Mouse (Mus musculus) liver, adult 2 months (tissue): ENCODE measurements around the gene 4930539E08Rik. TPM values are rescaled to one million over a fixed set of nuclear protein-coding genes. Genes with fewer than 3 reads are reported as not detected.

Experiments used
- DNase-seq: peaks from one replicate; pipeline ENCODE4 v3.0.0-alpha.2; 2011; ENCODE audit warnings: low read depth, low spot score; ENCODE audit errors: extremely low read depth
- H3K27ac ChIP-seq: fragments of 200-500 bp; replicated peaks from 2 replicates; pipeline ENCODE4 v1.5.1; 2012; ENCODE audit warnings: low read depth, mild to moderate bottlenecking, control low read depth, inconsistent platforms, low read length; ENCODE audit not compliant: insufficient read depth
- H3K27me3 ChIP-seq: fragments of 200-500 bp; 2 replicates; pipeline ENCODE4 v1.6.1; 2012; ENCODE audit warnings: mild to moderate bottlenecking, moderate library complexity, low read length, inconsistent platforms; ENCODE audit not compliant: control insufficient read depth, insufficient read depth
- H3K36me3 ChIP-seq: fragments of 200-500 bp; 2 replicates; pipeline ENCODE4 v1.6.1; 2012; ENCODE audit warnings: low read length, inconsistent platforms; ENCODE audit not compliant: control insufficient read depth, insufficient read depth
- H3K4me1 ChIP-seq: fragments of 200-500 bp; 2 replicates; pipeline ENCODE4 v1.6.1; 2011; ENCODE audit warnings: low read length; ENCODE audit not compliant: control insufficient read depth, insufficient read depth
- H3K4me3 ChIP-seq: fragments of 200-500 bp; 2 replicates; pipeline ENCODE4 v1.5.1; 2011; ENCODE audit warnings: low read depth, mild to moderate bottlenecking, control low read depth, low read length, moderate library complexity; ENCODE audit not compliant: insufficient read depth
- H3K79me2 ChIP-seq: fragments of 200-500 bp; 2 replicates; pipeline ENCODE4 v1.6.1; 2012; ENCODE audit warnings: inconsistent platforms, mild to moderate bottlenecking, low read length, moderate library complexity; ENCODE audit not compliant: control insufficient read depth, insufficient read depth
- H3K9ac ChIP-seq: fragments of 200-500 bp; 2 replicates; pipeline ENCODE4 v1.6.1; 2012; ENCODE audit warnings: low read depth, mild to moderate bottlenecking, control low read depth, inconsistent platforms, low read length
- CTCF ChIP-seq: fragments of 200-500 bp; IDR thresholded peaks from 2 replicates; pipeline ENCODE4 v1.5.1; 2011; ENCODE audit warnings: low read depth, low read length, control low read depth
- POLR2A ChIP-seq: fragments of 200-500 bp; IDR thresholded peaks from 2 replicates; pipeline ENCODE4 v1.6.1; 2011; ENCODE audit warnings: low read length, control low read depth; ENCODE audit not compliant: insufficient read depth; ENCODE audit errors: extremely low read depth
- WGBS: fragments of 180-500 bp; shearing (Covaris S2); methylation state at CpG from one replicate; pipeline ENCODE4 v1.1.7; 2018; 5-methylcytosine and 5-hydroxymethylcytosine counted together
- polyA plus RNA-seq: library from polyadenylated mRNA; depleted of rRNA; stranded (reverse); fragments of >200 nt; gene quantifications from 2 replicates; pipeline ENCODE4 v1.2.3, GENCODE M21; 2012; rRNA removed
- total RNA-seq: library from RNA; depleted of rRNA; stranded (reverse); fragments of >200 nt; gene quantifications from 2 replicates; pipeline ENCODE4 v1.2.3, GENCODE M21; 2014; rRNA removed

The 4930539E08Rik gene
- total and polyA plus RNA-seq, 2 experiments: 0.09 to 0.10 TPM

GRCm38 (mm10) chr17:28856030-28856429, 59.1 kb downstream of the 4930539E08Rik start:
- Histone ChIP-seq H3K79me2 (no peaks in the 10 kb centered on the region), H3K27ac (no peak overlapping the region), H3K4me3 (no peak overlapping the region), H3K4me1 (no peaks in the 10 kb centered on the region), H3K9ac (no peak overlapping the region), H3K36me3 (no peaks in the 10 kb centered on the region), H3K27me3 (no peaks in the 10 kb centered on the region)
- no peak for DNase-seq
- no peak for TF ChIP-seq CTCF
- TF ChIP-seq POLR2A: no peak
- 77% methylated on average over 3 of the region's 3 CpGs for WGBS

- H3K79me2 ChIP-seq: no peaks in the 10 kb centered on the region
- 80% methylated on average over 9 of the region's 9 CpGs for WGBS
- TF ChIP-seq POLR2A (no peak), CTCF (peak; percentile 43)
- no peaks in the 10 kb centered on the region for H3K4me1 ChIP-seq
- no peaks in the 10 kb centered on the region for H3K36me3 ChIP-seq
- H3K27me3 ChIP-seq: no peaks in the 10 kb centered on the region
- no peak overlapping the region for H3K27ac ChIP-seq
- H3K9ac ChIP-seq: no peak overlapping the region
- no peak overlapping the region for H3K4me3 ChIP-seq
- peak; percentile 26 for DNase-seq
Measured at GRCm38 (mm10) chr17:28855166-28855885, 59.8 kb downstream of the 4930539E08Rik start.

- no peak for DNase-seq
- Histone ChIP-seq H3K4me3 (no peak overlapping the region), H3K4me1 (no peaks in the 10 kb centered on the region), H3K9ac (no peak overlapping the region), H3K27me3 (no peaks in the 10 kb centered on the region), H3K27ac (no peak overlapping the region), H3K79me2 (no peaks in the 10 kb centered on the region), H3K36me3 (no peaks in the 10 kb centered on the region)
- TF ChIP-seq CTCF: no peak
- no peak for TF ChIP-seq POLR2A
- 84% methylated on average over 7 of the region's 7 CpGs for WGBS
Measured at GRCm38 (mm10) chr17:28854377-28854776, 60.7 kb downstream of the 4930539E08Rik start.

GRCm38 (mm10) chr17:28850511-28850910, 64.6 kb downstream of the 4930539E08Rik start:
- Histone ChIP-seq H3K27ac (no peak overlapping the region), H3K27me3 (no peaks in the 10 kb centered on the region; the same call in 1 of the 2 replicates), H3K4me3 (no peak overlapping the region), H3K79me2 (no peaks in the 10 kb centered on the region), H3K36me3 (no peaks in the 10 kb centered on the region), H3K4me1 (no peaks in the 10 kb centered on the region), H3K9ac (no peak overlapping the region)
- 92% methylated on average over 5 of the region's 5 CpGs for WGBS
- DNase-seq: no peak
- TF ChIP-seq POLR2A (no peak), CTCF (no peak)

DNA sequence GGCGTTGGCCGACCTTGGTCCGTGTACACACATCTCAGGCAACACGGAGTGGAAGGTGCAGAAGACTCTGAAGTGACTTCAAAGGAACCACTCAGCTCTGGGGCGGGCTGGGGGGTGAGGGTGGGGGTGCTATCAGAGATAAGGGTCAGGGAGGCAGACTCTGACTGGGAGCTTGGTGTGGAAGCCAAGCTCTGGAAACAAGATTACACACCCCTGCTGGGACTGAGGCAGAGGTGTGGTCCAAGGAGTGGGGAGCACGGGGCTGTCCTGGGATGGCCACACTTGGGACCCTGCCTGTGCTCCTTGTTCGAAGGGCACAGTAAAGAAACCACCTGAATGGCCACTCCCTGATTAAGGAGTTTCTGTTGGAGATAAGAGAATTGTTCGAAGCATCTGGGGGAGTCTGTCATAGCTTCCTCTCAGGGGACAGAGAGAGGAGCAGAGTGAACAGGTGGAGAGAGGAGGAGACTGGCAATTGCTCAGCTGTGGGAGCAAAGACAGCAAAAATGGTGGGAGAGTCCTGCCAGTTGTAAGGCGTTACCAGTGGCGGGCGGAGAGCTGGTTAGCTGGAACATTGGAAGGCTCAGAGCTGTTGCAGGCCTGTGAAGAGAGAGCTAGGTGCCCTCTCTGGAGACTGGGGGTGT, 68.0 kb downstream of the 4930539E08Rik start:
- Histone ChIP-seq H3K79me2 (no peaks in the 10 kb centered on the region), H3K27ac (no peak overlapping the region), H3K27me3 (no peaks in the 10 kb centered on the region; the same call in 1 of the 2 replicates), H3K4me3 (no peak overlapping the region), H3K4me1 (no peaks in the 10 kb centered on the region), H3K9ac (no peak overlapping the region), H3K36me3 (no peaks in the 10 kb centered on the region)
- 53% methylated on average over 11 of the region's 11 CpGs for WGBS
- no peak for TF ChIP-seq POLR2A
- no peak for TF ChIP-seq CTCF
- DNase-seq: no peak

Other genes starting within 250 kb of the 4930539E08Rik start
- not detected in 2 replicates for gene Slc26a8, start 225.1 kb downstream of the 4930539E08Rik start, total RNA-seq
- gene Slc26a8, start 225.1 kb downstream of the 4930539E08Rik start, polyA plus RNA-seq: 0.04 and 0.11 TPM in 2 replicates
- gene Mapk14, start 224.0 kb downstream of the 4930539E08Rik start, total RNA-seq: 37.7 and 50.8 TPM in 2 replicates
- gene Mapk14, start 224.0 kb downstream of the 4930539E08Rik start, polyA plus RNA-seq: 51.6 and 55.3 TPM in 2 replicates
- 2.3 and 2.8 TPM in 2 replicates for gene AC170998.1, start 189.2 kb downstream of the 4930539E08Rik start, total RNA-seq
- gene AC170998.1, start 189.2 kb downstream of the 4930539E08Rik start, polyA plus RNA-seq: not detected in 2 replicates
- 0.20 and 0.65 TPM in 2 replicates for gene Mapk13, start 146.0 kb downstream of the 4930539E08Rik start, total RNA-seq
- 0.15 and 0.22 TPM in 2 replicates for gene Mapk13, start 146.0 kb downstream of the 4930539E08Rik start, polyA plus RNA-seq
- gene Brpf3, start 114.2 kb downstream of the 4930539E08Rik start, total RNA-seq: 4.4 and 8.9 TPM in 2 replicates
- 14.5 and 18.9 TPM in 2 replicates for gene Brpf3, start 114.2 kb downstream of the 4930539E08Rik start, polyA plus RNA-seq
- not detected in 2 replicates for gene Pnpla1, start 56.9 kb downstream of the 4930539E08Rik start, total RNA-seq
- not detected in 2 replicates for gene Pnpla1, start 56.9 kb downstream of the 4930539E08Rik start, polyA plus RNA-seq
- not detected in 2 replicates for gene Pxt1, start 28.5 kb upstream of the 4930539E08Rik start, total RNA-seq
- not detected in 2 replicates for gene Pxt1, start 28.5 kb upstream of the 4930539E08Rik start, polyA plus RNA-seq
- gene Kctd20, start 36.6 kb upstream of the 4930539E08Rik start, total RNA-seq: 22.3 and 24.0 TPM in 2 replicates
- gene Kctd20, start 36.6 kb upstream of the 4930539E08Rik start, polyA plus RNA-seq: 17.9 and 18.9 TPM in 2 replicates
- 45.8 and 52.2 TPM in 2 replicates for gene Stk38, start 92.7 kb upstream of the 4930539E08Rik start, total RNA-seq
- 52.0 and 54.4 TPM in 2 replicates for gene Stk38, start 92.7 kb upstream of the 4930539E08Rik start, polyA plus RNA-seq
- gene Srsf3, start 117.3 kb upstream of the 4930539E08Rik start, total RNA-seq: 41.4 and 47.3 TPM in 2 replicates
- gene Srsf3, start 117.3 kb upstream of the 4930539E08Rik start, polyA plus RNA-seq: 26.6 and 40.1 TPM in 2 replicates
- gene Cdkn1a, start 175.7 kb upstream of the 4930539E08Rik start, total RNA-seq: 0.37 and 0.60 TPM in 2 replicates
- gene Cdkn1a, start 175.7 kb upstream of the 4930539E08Rik start, polyA plus RNA-seq: 6.9 and 9.3 TPM in 2 replicates
- 0.07 TPM in 1 of 2 replicates, not detected in the other for gene Rab44, start 198.8 kb upstream of the 4930539E08Rik start, total RNA-seq
- gene Rab44, start 198.8 kb upstream of the 4930539E08Rik start, polyA plus RNA-seq: 0.15 TPM in 1 of 2 replicates, not detected in the other